Mouse (Mus musculus): ENCODE data around the gene Mex3b. TPM values are rescaled to one million over a fixed set of nuclear protein-coding genes. Genes with fewer than 3 reads are reported as not detected.

Mex3b gene
- 0.01 and 0.02 TPM in 2 replicates for polyA plus RNA-seq (2012)

- peaks cover 69% of the 10 kb centered on the region for H3K27me3 ChIP-seq (ENCODE audit: control insufficient read depth)
- TF ChIP-seq TAL1 (IDR thresholded peaks at IDR 0.05; ENCODE audit: low read length) (no peak), GATA1 (IDR thresholded peaks at IDR 0.05; ENCODE audit: low read length) (no peak)
- H3K4me1 ChIP-seq (ENCODE audit: control insufficient read depth), result peaks cover 39% of the 10 kb centered on the region
- no peaks in the 10 kb centered on the region for H3K36me3 ChIP-seq (ENCODE audit: control insufficient read depth)
- peak within 1 kb of the TSS; percentile 65 for H3K4me3 ChIP-seq (replicated peaks)
- H3K9me3 ChIP-seq (ENCODE audit: control insufficient read depth, low read length), result peaks cover 8% of the 10 kb centered on the region; the same call in 1 of the 2 replicates
Observed at GRCm38 (mm10) chr7:82867271-82868121, at the start of gene Mex3b. Gene Mex3b (plus strand): TSS chr7:82867333.

DNA sequence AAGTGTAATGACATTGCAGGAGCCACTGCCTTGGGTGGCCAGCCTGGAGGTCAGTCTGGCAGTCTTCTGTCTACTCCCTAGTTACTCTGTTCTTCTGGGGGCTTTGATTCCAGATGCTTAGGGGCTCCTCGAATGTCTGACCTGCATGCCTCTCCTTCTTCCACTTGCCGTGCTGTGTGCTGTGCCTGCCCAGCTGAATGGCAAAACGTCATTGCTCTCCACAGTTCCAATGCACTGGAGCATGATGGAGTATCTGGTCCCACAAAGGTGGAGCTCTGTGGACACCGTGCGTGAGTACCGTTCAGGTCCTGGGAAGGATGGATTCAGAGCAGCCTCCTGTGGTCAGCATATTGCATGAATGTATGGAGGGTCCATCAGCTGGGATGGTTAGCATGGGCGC, 47.6 kb upstream of the Mex3b start:
- TF ChIP-seq GATA1 (IDR thresholded peaks at IDR 0.05; ENCODE audit: low read length) (no peak), TAL1 (IDR thresholded peaks at IDR 0.05; ENCODE audit: low read length) (no peak)
- Histone ChIP-seq H3K27me3 (ENCODE audit: control insufficient read depth) (no peaks in the 10 kb centered on the region), H3K9me3 (ENCODE audit: control insufficient read depth, low read length) (no peaks in the 10 kb centered on the region), H3K4me3 (replicated peaks) (no peak overlapping the region), H3K4me1 (ENCODE audit: control insufficient read depth) (no peaks in the 10 kb centered on the region), H3K36me3 (ENCODE audit: control insufficient read depth) (no peaks in the 10 kb centered on the region)

- no peak overlapping the region for H3K4me3 ChIP-seq (replicated peaks)
- no peak for TF ChIP-seq GATA1 (IDR thresholded peaks at IDR 0.05; ENCODE audit: low read length)
- 0 out of 3 replicates have a peak, but pooled peaks have one; percentile 6 for TF ChIP-seq TAL1 (IDR thresholded peaks at IDR 0.05; ENCODE audit: low read length)
Observed at GRCm38 (mm10) chr7:82820661-82821060, 46.5 kb upstream of the Mex3b start.

GRCm38 (mm10) chr7:82821501-82821900, 45.6 kb upstream of the Mex3b start:
- H3K4me3 ChIP-seq (replicated peaks), result no peak overlapping the region
- H3K9me3 ChIP-seq (ENCODE audit: control insufficient read depth, low read length), result no peaks in the 10 kb centered on the region
- H3K4me1 ChIP-seq (ENCODE audit: control insufficient read depth), result no peaks in the 10 kb centered on the region
- H3K36me3 ChIP-seq (ENCODE audit: control insufficient read depth), result no peaks in the 10 kb centered on the region
- TF ChIP-seq TAL1 (IDR thresholded peaks at IDR 0.05; ENCODE audit: low read length), result no peak
- no peak for TF ChIP-seq GATA1 (IDR thresholded peaks at IDR 0.05; ENCODE audit: low read length)
- no peaks in the 10 kb centered on the region for H3K27me3 ChIP-seq (ENCODE audit: control insufficient read depth)

More at GRCm38 (mm10) chr7:82820661-82821060, 46.5 kb upstream of the Mex3b start:
- Histone ChIP-seq H3K27me3 (ENCODE audit: control insufficient read depth) (no peaks in the 10 kb centered on the region), H3K9me3 (ENCODE audit: control insufficient read depth, low read length) (no peaks in the 10 kb centered on the region), H3K36me3 (ENCODE audit: control insufficient read depth) (no peaks in the 10 kb centered on the region), H3K4me1 (ENCODE audit: control insufficient read depth) (no peaks in the 10 kb centered on the region)

DNA sequence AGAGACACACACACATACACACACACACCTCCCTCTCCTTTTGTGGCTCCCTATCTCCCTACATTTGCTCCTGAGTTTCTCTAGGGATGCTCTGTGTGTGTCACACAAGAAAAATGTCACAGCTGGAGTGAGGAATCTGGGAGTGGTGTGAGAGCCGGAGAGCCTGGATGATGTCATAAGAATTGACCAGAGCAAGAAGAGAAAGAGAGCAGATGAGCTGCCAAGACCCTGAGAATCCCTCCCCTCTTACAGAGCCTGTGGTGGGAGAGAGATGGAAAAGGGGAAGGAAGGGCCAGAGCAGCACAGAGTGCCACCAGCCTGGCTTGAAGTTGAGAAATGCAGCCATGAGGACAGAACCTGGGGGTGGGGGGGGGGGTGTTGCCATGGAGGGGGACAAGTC, 44.6 kb upstream of the Mex3b start:
- Histone ChIP-seq H3K4me1 (ENCODE audit: control insufficient read depth) (no peaks in the 10 kb centered on the region), H3K9me3 (ENCODE audit: control insufficient read depth, low read length) (no peaks in the 10 kb centered on the region), H3K36me3 (ENCODE audit: control insufficient read depth) (no peaks in the 10 kb centered on the region), H3K4me3 (replicated peaks) (no peak overlapping the region), H3K27me3 (ENCODE audit: control insufficient read depth) (no peaks in the 10 kb centered on the region)
- no peak for TF ChIP-seq GATA1 (IDR thresholded peaks at IDR 0.05; ENCODE audit: low read length)
- TF ChIP-seq TAL1 (IDR thresholded peaks at IDR 0.05; ENCODE audit: low read length), result no peak

- Histone ChIP-seq H3K36me3 (ENCODE audit: control insufficient read depth) (no peaks in the 10 kb centered on the region), H3K4me1 (ENCODE audit: control insufficient read depth) (no peaks in the 10 kb centered on the region), H3K9me3 (ENCODE audit: control insufficient read depth, low read length) (no peaks in the 10 kb centered on the region), H3K27me3 (ENCODE audit: control insufficient read depth) (no peaks in the 10 kb centered on the region), H3K4me3 (replicated peaks) (no peak overlapping the region)
- TF ChIP-seq GATA1 (IDR thresholded peaks at IDR 0.05; ENCODE audit: low read length) (no peak), TAL1 (IDR thresholded peaks at IDR 0.05; ENCODE audit: low read length) (no peak)
Observed at GRCm38 (mm10) chr7:82828193-82828592, 38.9 kb upstream of the Mex3b start.

DNA sequence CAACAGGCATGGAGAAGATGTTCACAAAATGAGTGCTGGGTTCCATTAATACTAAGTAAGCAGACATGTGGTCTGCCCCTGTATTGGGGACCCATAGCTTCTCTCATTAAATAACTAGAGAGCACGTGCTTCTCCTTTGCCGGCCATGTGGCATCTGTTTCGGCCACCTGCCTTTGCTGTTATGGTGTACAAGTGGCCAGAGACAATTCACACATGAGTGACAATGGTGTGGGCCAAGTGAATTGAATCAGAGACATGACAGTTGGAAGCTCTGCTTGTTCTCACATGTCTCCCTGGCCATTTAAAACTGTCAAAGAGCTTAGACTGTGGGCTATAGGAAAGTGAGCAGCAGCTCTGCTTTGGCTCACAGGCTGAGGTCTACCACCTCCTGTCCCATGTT, 37.6 kb upstream of the Mex3b start:
- no peaks in the 10 kb centered on the region for H3K27me3 ChIP-seq (ENCODE audit: control insufficient read depth)
- TF ChIP-seq TAL1 (IDR thresholded peaks at IDR 0.05; ENCODE audit: low read length), result no peak
- TF ChIP-seq GATA1 (IDR thresholded peaks at IDR 0.05; ENCODE audit: low read length), result no peak
- H3K9me3 ChIP-seq (ENCODE audit: control insufficient read depth, low read length), result no peaks in the 10 kb centered on the region
- H3K36me3 ChIP-seq (ENCODE audit: control insufficient read depth), result no peaks in the 10 kb centered on the region
- H3K4me1 ChIP-seq (ENCODE audit: control insufficient read depth), result no peaks in the 10 kb centered on the region
- no peak overlapping the region for H3K4me3 ChIP-seq (replicated peaks)

GRCm38 (mm10) chr7:82834471-82834870, 32.7 kb upstream of the Mex3b start:
- Histone ChIP-seq H3K9me3 (ENCODE audit: control insufficient read depth, low read length) (no peaks in the 10 kb centered on the region), H3K36me3 (ENCODE audit: control insufficient read depth) (no peaks in the 10 kb centered on the region), H3K4me3 (replicated peaks) (no peak overlapping the region), H3K27me3 (ENCODE audit: control insufficient read depth) (no peaks in the 10 kb centered on the region), H3K4me1 (ENCODE audit: control insufficient read depth) (no peaks in the 10 kb centered on the region)
- TF ChIP-seq TAL1 (IDR thresholded peaks at IDR 0.05; ENCODE audit: low read length) (no peak), GATA1 (IDR thresholded peaks at IDR 0.05; ENCODE audit: low read length) (no peak)

- H3K4me1 ChIP-seq (ENCODE audit: control insufficient read depth), result no peaks in the 10 kb centered on the region
- no peaks in the 10 kb centered on the region for H3K36me3 ChIP-seq (ENCODE audit: control insufficient read depth)
- H3K4me3 ChIP-seq (replicated peaks), result no peak overlapping the region
- TF ChIP-seq GATA1 (IDR thresholded peaks at IDR 0.05; ENCODE audit: low read length) (no peak), TAL1 (IDR thresholded peaks at IDR 0.05; ENCODE audit: low read length) (no peak)
- H3K27me3 ChIP-seq (ENCODE audit: control insufficient read depth), result no peaks in the 10 kb centered on the region
- no peaks in the 10 kb centered on the region for H3K9me3 ChIP-seq (ENCODE audit: control insufficient read depth, low read length)
Observed at GRCm38 (mm10) chr7:82838414-82838813, 28.7 kb upstream of the Mex3b start.
